Mouse (Mus musculus) gastrocnemius, postnatal 14 days (tissue): ENCODE data around the gene Fsd1. TPM values are rescaled to one million over a fixed set of nuclear protein-coding genes. Genes with fewer than 3 reads are reported as not detected.

Experiments used
- DNase-seq: peaks from one replicate; pipeline ENCODE4 v3.0.0; 2021; ENCODE audit warnings: mixed read lengths
- intact Hi-C: fragments of 180-260 bp; cut with DNase I; formaldehyde crosslinking; loops from one replicate; pipeline ENCODE4 v1.15.1; 2025; ENCODE audit warnings: low total_unique reads
- total RNA-seq, 2 experiments: library from RNA; stranded (reverse); gene quantifications; 2 replicates each; pipeline ENCODE4 v1.2.3; 2021

Gene Fsd1
- total RNA-seq, 2 experiments from 2014 or later, result 0.55 TPM; not detected in 1

- intact Hi-C loops, result no loop called here
- no peak for DNase-seq
Observed at GRCm38 (mm10) chr17:56022989-56023290, 36.6 kb downstream of the Fsd1 start.

GRCm38 (mm10) chr17:56023386-56023785 lies 37.1 kb downstream of the Fsd1 start:
- intact Hi-C loops, result no loop called here
- DNase-seq, result no peak

GRCm38 (mm10) chr17:56024476-56024875 lies 38.2 kb downstream of the Fsd1 start:
- DNase-seq, result no peak
- intact Hi-C loops, result no loop called here

- DNase-seq, result no peak
- intact Hi-C loops, result no loop called here
Observed at GRCm38 (mm10) chr17:56024931-56025330, 38.6 kb downstream of the Fsd1 start.

- intact Hi-C loops, result no loop called here
- DNase-seq, result no peak
Observed at GRCm38 (mm10) chr17:56026303-56026702, 40.0 kb downstream of the Fsd1 start.

- no peak for DNase-seq
- intact Hi-C loops, result no loop called here
Observed at GRCm38 (mm10) chr17:56026881-56027280, 40.6 kb downstream of the Fsd1 start.

- intact Hi-C loops, result no loop called here
- no peak for DNase-seq
Observed at GRCm38 (mm10) chr17:56027801-56028441, 41.6 kb downstream of the Fsd1 start.

GRCm38 (mm10) chr17:56030238-56030870 lies 44.0 kb downstream of the Fsd1 start:
- intact Hi-C loops, result no loop called here

GRCm38 (mm10) chr17:56030919-56031318 lies 44.6 kb downstream of the Fsd1 start:
- intact Hi-C loops, result no loop called here
- DNase-seq, result peak; percentile 43

More at GRCm38 (mm10) chr17:56030238-56030870, 44.0 kb downstream of the Fsd1 start:
- DNase-seq, result no peak

GRCm38 (mm10) chr17:56031431-56031830 lies 45.1 kb downstream of the Fsd1 start:
- intact Hi-C loops, result no loop called here
- no peak for DNase-seq

- no peak for DNase-seq
- intact Hi-C loops, result no loop called here
Observed at GRCm38 (mm10) chr17:56032127-56032733, 45.9 kb downstream of the Fsd1 start.

GRCm38 (mm10) chr17:56032831-56033230 lies 46.5 kb downstream of the Fsd1 start:
- intact Hi-C loops, result no loop called here
- DNase-seq, result no peak

GRCm38 (mm10) chr17:56034040-56034725 lies 47.9 kb downstream of the Fsd1 start:
- intact Hi-C loops, result no loop called here
- DNase-seq, result peak; percentile 68

GRCm38 (mm10) chr17:56034726-56035100 lies 48.4 kb downstream of the Fsd1 start:
- intact Hi-C loops, result no loop called here

GRCm38 (mm10) chr17:56035216-56035615 lies 48.9 kb downstream of the Fsd1 start:
- no peak for DNase-seq
- intact Hi-C loops, result no loop called here

More at GRCm38 (mm10) chr17:56034726-56035100, 48.4 kb downstream of the Fsd1 start:
- DNase-seq, result no peak

GRCm38 (mm10) chr17:56036176-56036900 lies 50.0 kb downstream of the Fsd1 start, which contains the start of gene Sh3gl1:
Gene Sh3gl1, minus strand, starts transcription at chr17:56036635.
- peak; percentile 99 for DNase-seq
- intact Hi-C loops, result no loop called here

GRCm38 (mm10) chr17:56036901-56037287 lies 50.6 kb downstream of the Fsd1 start:
- intact Hi-C loops, result no loop called here
- DNase-seq, result no peak

- DNase-seq, result no peak
- intact Hi-C loops, result no loop called here
Observed at GRCm38 (mm10) chr17:56038583-56039261, 52.4 kb downstream of the Fsd1 start.

- intact Hi-C loops, result no loop called here
- no peak for DNase-seq
Observed at GRCm38 (mm10) chr17:56039345-56039744, 53.0 kb downstream of the Fsd1 start.
